Mouse (Mus musculus) embryonic facial prominence, embryonic 11.5 days (tissue): ENCODE results near the gene Iqch. TPM values are rescaled to one million over a fixed set of nuclear protein-coding genes. Genes with fewer than 3 reads are reported as not detected.
A peak's percentile ranks its signal among the peaks of the same experiment; 100 is the strongest.

Experiments
- ATAC-seq: fragments of 200-750 bp; cut with Nextera tagmentation; replicated peaks from 2 replicates; pipeline ENCODE4 v1.8.0; 2017; ENCODE audit warnings: low read depth; ENCODE audit not compliant: insufficient number of reproducible peaks, low FRiP score, low TSS enrichment
- DNase-seq: peaks from one replicate; pipeline ENCODE4 v3.0.0-alpha.2; 2015; ENCODE audit warnings: low spot score
- H3K27ac ChIP-seq: fragments of 300-500 bp; sonication (generic); replicated peaks from 2 replicates; pipeline ENCODE4 v1.5.1; 2014; ENCODE audit warnings: mild to moderate bottlenecking, low read depth, low read length, control low read depth
- H3K27me3 ChIP-seq: fragments of 300-500 bp; sonication (generic); 2 replicates; pipeline ENCODE4 v1.6.1; 2014; ENCODE audit warnings: mild to moderate bottlenecking, low read length, moderate library complexity, mixed read lengths; ENCODE audit not compliant: control insufficient read depth, insufficient read depth
- H3K36me3 ChIP-seq: fragments of 300-500 bp; sonication (generic); replicated peaks from 2 replicates; pipeline ENCODE4 v1.6.1; 2014; ENCODE audit warnings: low read depth, mild to moderate bottlenecking, low read length, moderate library complexity, mixed read lengths; ENCODE audit not compliant: control insufficient read depth, insufficient read depth
- H3K4me1 ChIP-seq: fragments of 300-500 bp; sonication (generic); 2 replicates; pipeline ENCODE4 v1.6.1; 2014; ENCODE audit warnings: low read length, mixed read lengths; ENCODE audit not compliant: control insufficient read depth, insufficient read depth
- H3K4me2 ChIP-seq: fragments of 300-500 bp; sonication (generic); 2 replicates; pipeline ENCODE4 v1.6.1; 2014; ENCODE audit warnings: low read depth, mild to moderate bottlenecking, control low read depth, low read length, moderate library complexity
- H3K4me3 ChIP-seq: fragments of 300-500 bp; sonication (generic); 2 replicates; pipeline ENCODE4 v1.5.1; 2014; ENCODE audit warnings: low read depth, low read length, control low read depth
- H3K9ac ChIP-seq: fragments of 300-500 bp; sonication (generic); replicated peaks from 2 replicates; pipeline ENCODE4 v1.6.1; 2014; ENCODE audit warnings: mild to moderate bottlenecking, control low read depth, low read length
- H3K9me3 ChIP-seq: fragments of 300-500 bp; sonication (generic); replicated peaks from 2 replicates; pipeline ENCODE4 v1.6.1; 2016; ENCODE audit warnings: mild to moderate bottlenecking, low read length, inconsistent platforms, mixed read lengths; ENCODE audit not compliant: control insufficient read depth
- WGBS: fragments of 180-500 bp; shearing (Covaris S2); extraction: QIAGEN DNeasy Blood & Tissue Kit; methylation state at CpG from one replicate; pipeline ENCODE4 v1.1.7; 2014; 5-methylcytosine and 5-hydroxymethylcytosine counted together
- polyA plus RNA-seq: library from polyadenylated mRNA; unstranded; fragments of >200 nt; fragmentation: Nextera tagmentation; extraction: Ambion mirVana; gene quantifications from 2 replicates; pipeline ENCODE4 v1.2.1, GENCODE M21; 2014

Gene Iqch
- polyA plus RNA-seq, 1 experiment from 2014 or later, result not detected

GRCm38 (mm10) chr9:63617967-63618366 is 15.7 kb upstream of the Iqch start:
- Histone ChIP-seq H3K4me3 (no peak overlapping the region), H3K27ac (no peak overlapping the region), H3K4me2 (no peak overlapping the region), H3K9me3 (no peaks in the 10 kb centered on the region), H3K9ac (no peak overlapping the region), H3K4me1 (peaks cover 3% of the 10 kb centered on the region), H3K27me3 (no peaks in the 10 kb centered on the region), H3K36me3 (peaks cover 3% of the 10 kb centered on the region; the same call in 1 of the 2 replicates)
- ATAC-seq, result no peak
- 100% methylated on average over 2 of the region's 2 CpGs for WGBS
- DNase-seq, result no peak

GRCm38 (mm10) chr9:63614018-63614985 is 12.0 kb upstream of the Iqch start:
- ATAC-seq, result no peak
- WGBS, result 61% methylated on average over 11 of the region's 11 CpGs
- DNase-seq, result peak; percentile 55
- no peaks in the 10 kb centered on the region for H3K27me3 ChIP-seq
- H3K27ac ChIP-seq, result no peak overlapping the region
- H3K4me1 ChIP-seq, result peaks cover 7% of the 10 kb centered on the region
- no peak overlapping the region for H3K4me2 ChIP-seq
- H3K9ac ChIP-seq, result no peak overlapping the region
- H3K9me3 ChIP-seq, result no peaks in the 10 kb centered on the region
- peaks cover 3% of the 10 kb centered on the region; the same call in 1 of the 2 replicates for H3K36me3 ChIP-seq
- H3K4me3 ChIP-seq, result no peak overlapping the region

GRCm38 (mm10) chr9:63613569-63613968 is 11.3 kb upstream of the Iqch start:
- ATAC-seq (peak; percentile 54; the same call in 1 of the 2 replicates), DNase-seq (no peak)
- Histone ChIP-seq H3K36me3 (peaks cover 3% of the 10 kb centered on the region; the same call in 1 of the 2 replicates), H3K4me2 (no peak overlapping the region), H3K4me1 (peaks cover 7% of the 10 kb centered on the region), H3K9ac (peak overlapping the region; percentile 25; the same call in 1 of the 2 replicates), H3K9me3 (no peaks in the 10 kb centered on the region), H3K27ac (no peak overlapping the region), H3K27me3 (no peaks in the 10 kb centered on the region), H3K4me3 (no peak overlapping the region)
- WGBS, result 26% methylated on average over 1 of the region's 1 CpGs

- 44% methylated on average over 16 of the region's 16 CpGs for whole genome bisulfite sequencing
- no peak overlapping the region for H3K4me2 ChIP-seq
- H3K9ac ChIP-seq, result peak overlapping the region; percentile 25; the same call in 1 of the 2 replicates
- H3K27me3 ChIP-seq, result no peaks in the 10 kb centered on the region
- peaks cover 3% of the 10 kb centered on the region; the same call in 1 of the 2 replicates for H3K36me3 ChIP-seq
- H3K4me3 ChIP-seq, result no peak overlapping the region
- peak; percentile 72 for DNase-seq
- peaks cover 7% of the 10 kb centered on the region for H3K4me1 ChIP-seq
- H3K27ac ChIP-seq, result no peak overlapping the region
- no peaks in the 10 kb centered on the region for H3K9me3 ChIP-seq
- peak; percentile 68; the same call in 1 of the 2 replicates for ATAC-seq
These were observed 10.5 kb upstream of the Iqch start for GRCm38 (mm10) chr9:63612565-63613515.

GRCm38 (mm10) chr9:63611967-63612366 is 9.7 kb upstream of the Iqch start:
- H3K36me3 ChIP-seq, result peaks cover 2% of the 10 kb centered on the region; the same call in 1 of the 2 replicates
- no peak overlapping the region for H3K27ac ChIP-seq
- H3K9me3 ChIP-seq, result no peaks in the 10 kb centered on the region
- peaks cover 7% of the 10 kb centered on the region for H3K4me1 ChIP-seq
- no peak overlapping the region for H3K4me2 ChIP-seq
- ATAC-seq (no peak), DNase-seq (no peak)
- H3K4me3 ChIP-seq, result no peak overlapping the region
- no peak overlapping the region for H3K9ac ChIP-seq
- H3K27me3 ChIP-seq, result no peaks in the 10 kb centered on the region
- WGBS, result 62% methylated on average over 5 of the region's 5 CpGs

- ATAC-seq (no peak), DNase-seq (peak; percentile 56)
- 15% methylated on average over 13 of the region's 13 CpGs for WGBS
- no peak overlapping the region for H3K4me2 ChIP-seq
- no peak overlapping the region for H3K4me3 ChIP-seq
- peaks cover 7% of the 10 kb centered on the region for H3K4me1 ChIP-seq
- H3K27ac ChIP-seq, result 0 out of 2 replicates have a peak overlapping the region, but pooled peaks have one; percentile 47
- no peaks in the 10 kb centered on the region for H3K27me3 ChIP-seq
- no peaks in the 10 kb centered on the region for H3K36me3 ChIP-seq
- no peaks in the 10 kb centered on the region for H3K9me3 ChIP-seq
- peak overlapping the region; percentile 44; the same call in 1 of the 2 replicates for H3K9ac ChIP-seq
These were observed 8.6 kb upstream of the Iqch start for GRCm38 (mm10) chr9:63610841-63611366.

GRCm38 (mm10) chr9:63610231-63610630 is 7.9 kb upstream of the Iqch start:
- Histone ChIP-seq H3K4me1 (peaks cover 7% of the 10 kb centered on the region), H3K4me2 (no peak overlapping the region)
- DNase-seq, result no peak

More at GRCm38 (mm10) chr9:63610231-63610630, 7.9 kb upstream of the Iqch start:
- Histone ChIP-seq H3K4me3 (no peak overlapping the region), H3K9me3 (no peaks in the 10 kb centered on the region), H3K36me3 (no peaks in the 10 kb centered on the region), H3K27ac (no peak overlapping the region), H3K27me3 (no peaks in the 10 kb centered on the region), H3K9ac (no peak overlapping the region)
- WGBS, result 84% methylated on average over 6 of the region's 6 CpGs
- no peak for ATAC-seq
